In genomic region chr11:99420586-99420985, GRCm38 (mm10) we compare ENCODE assay signal across 30 mouse cellular contexts. TPM values are rescaled to one million over a fixed set of nuclear protein-coding genes. Genes with fewer than 3 reads are reported as not detected.
A peak's percentile ranks its signal among the peaks of the same experiment; 100 is the strongest.
DNase-seq lines count a peak whose midpoint lies in the region; ATAC-seq and TF ChIP-seq lines count a peak whose summit lies in the region.
"Had no signal": no experiment of that assay in that cellular context is flagged by ENCODE, and none has a peak within 500 bp of the region (broad histone marks: within the 10 kb centered on the region; RNA-seq: fewer than 3 reads in every experiment).

No protein-coding gene starts in this region.

- peaks cover 23% of the 10 kb centered on the region for H3K4me1 ChIP-seq in olfactory bulb, adult 2 months (ENCODE audit: control insufficient read depth, insufficient read depth, low read length)
- no peaks in the 10 kb centered on the region for H3K4me1 ChIP-seq in stomach, postnatal 0 days (replicated peaks; ENCODE audit: control insufficient read depth, insufficient read depth)
- no peaks in the 10 kb centered on the region for H3K4me1 ChIP-seq in intestine, embryonic 15.5 days (replicated peaks)
- H3K4me1 ChIP-seq: forebrain, embryonic 10.5 days; hindbrain, embryonic 12.5 days had no signal

- no peak overlapping the region for H3K9ac ChIP-seq in stomach, postnatal 0 days (ENCODE audit: low read length)
- H3K9ac ChIP-seq in intestine, embryonic 15.5 days: no peak overlapping the region
- H3K9ac ChIP-seq: hindbrain, embryonic 12.5 days had no signal

- no peak for TF ChIP-seq POLR2A in olfactory bulb, adult 2 months (IDR thresholded peaks at IDR 0.05; ENCODE audit: insufficient read depth, low read depth, low read length)

- no peaks in the 10 kb centered on the region for H3K36me3 ChIP-seq in stomach, postnatal 0 days (ENCODE audit: control insufficient read depth, insufficient read depth, low read length)
- H3K36me3 ChIP-seq in intestine, embryonic 15.5 days: no peaks in the 10 kb centered on the region
- H3K36me3 ChIP-seq: forebrain, embryonic 10.5 days; hindbrain, embryonic 12.5 days had no signal

- peak overlapping the region; percentile 28 for H3K4me3 ChIP-seq in left cerebral cortex, adult 2 months
- peak overlapping the region; percentile 14 for H3K4me3 ChIP-seq in olfactory bulb, adult 2 months (ENCODE audit: insufficient read depth, low read depth, low read length)
- H3K4me3 ChIP-seq in stomach, postnatal 0 days (ENCODE audit: low read depth, low read length): no peak overlapping the region
- H3K4me3 ChIP-seq in intestine, embryonic 15.5 days (replicated peaks): no peak overlapping the region
- H3K4me3 ChIP-seq: erythroblast, embryonic 14.5 days; forebrain, embryonic 10.5 days; gastrocnemius, adult 2 months; hindbrain, embryonic 12.5 days had no signal

- peak overlapping the region; percentile 11; the same call in 1 of the 2 replicates for H3K4me2 ChIP-seq in stomach, postnatal 0 days (replicated peaks; ENCODE audit: low read depth)
- no peak overlapping the region for H3K4me2 ChIP-seq in intestine, embryonic 15.5 days (replicated peaks)
- H3K4me2 ChIP-seq: hindbrain, embryonic 12.5 days had no signal

- intact Hi-C loops in left cerebral cortex, adult 2 months (cut with DNase I): no loop called here

- WGBS in olfactory bulb, adult 2 months: 39% methylated on average over 10 of the region's 10 CpGs
- WGBS in stomach, postnatal 0 days: 31% methylated on average over 10 of the region's 10 CpGs
- 48% methylated on average over 10 of the region's 10 CpGs for WGBS in intestine, embryonic 15.5 days

- no peaks in the 10 kb centered on the region for H3K9me3 ChIP-seq in stomach, postnatal 0 days (ENCODE audit: control insufficient read depth, low read length)
- no peaks in the 10 kb centered on the region for H3K9me3 ChIP-seq in intestine, embryonic 15.5 days
- H3K9me3 ChIP-seq: forebrain, embryonic 10.5 days; hindbrain, embryonic 12.5 days had no signal

- TF ChIP-seq EP300 in stomach, postnatal 0 days (optimal IDR thresholded peaks at IDR 0.05): no peak

- no peak for ATAC-seq in stomach, postnatal 0 days (ENCODE audit: low FRiP score, low TSS enrichment)
- ATAC-seq in intestine, embryonic 15.5 days: no peak
- ATAC-seq: CD4-positive, CD25-positive, alpha-beta regulatory T cell, adult 4 months; forebrain, embryonic 14.5 days; hindbrain, postnatal 0 days had no signal

- peak in 1 of 2 experiments; percentile 24 for DNase-seq in left cerebral cortex, adult 2 months (ENCODE audit: extremely low spot score in 1 of 2, low spot score in 2 of 2)
- DNase-seq in left cerebral cortex, adult 8-10 months (ENCODE audit: low spot score in 2 of 2): no peak
- DNase-seq in right cerebral cortex, adult 2 months (ENCODE audit: low spot score in 2 of 2): peak; percentile 33 to 53
- no peak for DNase-seq in right cerebral cortex, postnatal 4 days
- no peak for DNase-seq in stomach, postnatal 0 days (ENCODE audit: low spot score)
- DNase-seq in B cell, adult 2 months: no peak
- DNase-seq: adrenal gland, adult 2 months; adrenal gland, postnatal 25 days; cerebellum, adult 11 months; cerebellum, adult 8-10 months; cerebellum, postnatal 14 days; gastrocnemius, adult 2 months; gastrocnemius, postnatal 25 days; heart, postnatal 10 days; heart, postnatal 4 days had no signal

- H3K27ac ChIP-seq in left cerebral cortex, adult 2 months: no peak overlapping the region
- H3K27ac ChIP-seq in olfactory bulb, adult 2 months (ENCODE audit: insufficient read depth, low read depth, low read length): no peak overlapping the region
- H3K27ac ChIP-seq in stomach, postnatal 0 days (replicated peaks): no peak overlapping the region
- H3K27ac ChIP-seq in intestine, embryonic 15.5 days: no peak overlapping the region
- H3K27ac ChIP-seq: forebrain, embryonic 10.5 days; gastrocnemius, adult 2 months; hindbrain, embryonic 12.5 days; hindbrain, postnatal 0 days had no signal

- no peaks in the 10 kb centered on the region for H3K27me3 ChIP-seq in stomach, postnatal 0 days (ENCODE audit: control insufficient read depth, insufficient read depth, low read length)
- no peaks in the 10 kb centered on the region for H3K27me3 ChIP-seq in intestine, embryonic 15.5 days (replicated peaks)

- no peak for TF ChIP-seq CTCF in left cerebral cortex, adult 2 months (IDR thresholded peaks at IDR 0.05)
- no peak for TF ChIP-seq CTCF in olfactory bulb, adult 2 months (IDR thresholded peaks at IDR 0.05; ENCODE audit: insufficient read depth, low read depth, low read length)
- TF ChIP-seq CTCF in stomach, postnatal 0 days (IDR thresholded peaks at IDR 0.05; ENCODE audit: low read depth): no peak

RNA-seq across cellular contexts. Expression of gene Krt12, which starts 1.5 kb away (rescaled TPM):
- 10 to 100 TPM in 1 of 2 experiments, 1 to 10 TPM in 1; 8.7 to 11.6 TPM for total RNA-seq in left cerebral cortex, adult 2 months (2021)
- total RNA-seq in left cerebral cortex, adult 8-10 months (2022): 10 to 100 TPM in 1 of 4 experiments, 1 to 10 TPM in 3; 8.6 to 10.0 (median 9.5) TPM
- not detected in 2 replicates for polyA plus RNA-seq in olfactory bulb, adult 2 months (2012; ENCODE audit: insufficient read depth, insufficient read length, low replicate concordance, missing spikeins)
- polyA plus RNA-seq in stomach, postnatal 0 days (2015; fragmentation: Nextera tagmentation; extraction: Ambion mirVana): 0.16 and 0.21 TPM in 2 replicates
- polyA plus RNA-seq in intestine, embryonic 15.5 days (2015; fragmentation: Nextera tagmentation; extraction: Ambion mirVana): not detected in 2 replicates
- total RNA-seq: adrenal gland, adult 2 months; adrenal gland, postnatal 25 days; common myeloid progenitor, adult 5-6 weeks; gastrocnemius, adult 2 months; gastrocnemius, postnatal 25 days; granulocyte monocyte progenitor cell, adult 5-6 weeks; heart, adult 8-10 months; heart, postnatal 10 days; heart, postnatal 4 days; MEL had no signal
- polyA plus RNA-seq: adrenal gland, adult 2 months; CD4-positive, CD25-positive, alpha-beta regulatory T cell, adult 4 months; embryonic facial prominence, embryonic 14.5 days; erythroblast, embryonic 14.5 days; forebrain, embryonic 10.5 days; heart, embryonic 14.5 days had no signal

RNA-seq across cellular contexts. Expression of gene Krt20, which starts 17.4 kb away (rescaled TPM):
- total RNA-seq in left cerebral cortex, adult 2 months (2021): not detected
- not detected for total RNA-seq in left cerebral cortex, adult 8-10 months (2022)
- polyA plus RNA-seq in olfactory bulb, adult 2 months (2012; ENCODE audit: insufficient read depth, insufficient read length, low replicate concordance, missing spikeins): not detected in 2 replicates
- 110 and 119 TPM in 2 replicates for polyA plus RNA-seq in stomach, postnatal 0 days (2015; fragmentation: Nextera tagmentation; extraction: Ambion mirVana)
- polyA plus RNA-seq in intestine, embryonic 15.5 days (2015; fragmentation: Nextera tagmentation; extraction: Ambion mirVana): 64.3 and 72.9 TPM in 2 replicates
- total RNA-seq: common myeloid progenitor, adult 5-6 weeks; gastrocnemius, adult 2 months; gastrocnemius, postnatal 25 days; granulocyte monocyte progenitor cell, adult 5-6 weeks; heart, adult 8-10 months; hindbrain, postnatal 0 days; MEL had no signal
- polyA plus RNA-seq: adrenal gland, adult 2 months; brain, embryonic 14.5 days; CD4-positive, CD25-positive, alpha-beta regulatory T cell, adult 4 months; erythroblast, embryonic 14.5 days; forebrain, embryonic 14.5 days had no signal

RNA-seq across cellular contexts. Expression of gene Krt10, which starts 31.4 kb away (rescaled TPM):
- total RNA-seq in left cerebral cortex, adult 2 months (2021): 10 to 100 TPM in 1 of 2 experiments, 1 to 10 TPM in 1; 9.6 to 10.1 TPM
- total RNA-seq in left cerebral cortex, adult 8-10 months (2022): 10 to 100 TPM; 11.4 to 13.8 (median 12.0) TPM
- not detected in 2 replicates for polyA plus RNA-seq in olfactory bulb, adult 2 months (2012; ENCODE audit: insufficient read depth, insufficient read length, low replicate concordance, missing spikeins)
- polyA plus RNA-seq in stomach, postnatal 0 days (2015; fragmentation: Nextera tagmentation; extraction: Ambion mirVana): 431 and 466 TPM in 2 replicates
- polyA plus RNA-seq in intestine, embryonic 15.5 days (2015; fragmentation: Nextera tagmentation; extraction: Ambion mirVana): 18.3 and 21.2 TPM in 2 replicates
- total RNA-seq: MEL had no signal

RNA-seq across cellular contexts. Expression of gene Krt28, which starts 45.9 kb away (rescaled TPM):
- not detected for total RNA-seq in left cerebral cortex, adult 2 months (2021)
- under 1 TPM in 1 of 4 experiments, not detected in 3; 0.21 TPM for total RNA-seq in left cerebral cortex, adult 8-10 months (2022)
- not detected in 2 replicates for polyA plus RNA-seq in olfactory bulb, adult 2 months (2012; ENCODE audit: insufficient read depth, insufficient read length, low replicate concordance, missing spikeins)
- 0.10 TPM in 1 of 2 replicates, not detected in the other for polyA plus RNA-seq in stomach, postnatal 0 days (2015; fragmentation: Nextera tagmentation; extraction: Ambion mirVana)
- 0.09 TPM in 1 of 2 replicates, not detected in the other for polyA plus RNA-seq in intestine, embryonic 15.5 days (2015; fragmentation: Nextera tagmentation; extraction: Ambion mirVana)
- total RNA-seq: adrenal gland, adult 2 months; adrenal gland, postnatal 25 days; common myeloid progenitor, adult 5-6 weeks; gastrocnemius, adult 2 months; gastrocnemius, postnatal 25 days; granulocyte monocyte progenitor cell, adult 5-6 weeks; heart, adult 8-10 months; heart, postnatal 10 days; heart, postnatal 4 days; MEL had no signal
- polyA plus RNA-seq: adrenal gland, adult 2 months; CD4-positive, CD25-positive, alpha-beta regulatory T cell, adult 4 months; erythroblast, embryonic 14.5 days; heart, embryonic 14.5 days had no signal

Comparison
In these comparisons a context has a peak if more than half of its experiments do, and no peak if none do; other contexts are left out.
1. DNase-seq: peak in right cerebral cortex, adult 2 months (2 of 2); none in left cerebral cortex, adult 8-10 months (0 of 2), right cerebral cortex, postnatal 4 days (single experiment), stomach, postnatal 0 days (single experiment) and B cell, adult 2 months (0 of 2).
2. H3K4me3 ChIP-seq: peak in left cerebral cortex, adult 2 months (single experiment) and olfactory bulb, adult 2 months (single experiment); none in stomach, postnatal 0 days (single experiment) and intestine, embryonic 15.5 days (single experiment).
3. RNA of gene Krt10, which starts 31.4 kb away (polyA plus RNA-seq): 431 to 466 TPM in stomach, postnatal 0 days and 18.3 to 21.2 TPM in intestine, embryonic 15.5 days; not detected in olfactory bulb, adult 2 months; every median in the first group is over 10 times any median in the second.